Mouse (Mus musculus): ENCODE data around the gene Cd164l2. TPM values are rescaled to one million over a fixed set of nuclear protein-coding genes. Genes with fewer than 3 reads are reported as not detected.

The Cd164l2 gene
- total RNA-seq, 2 experiments from 2014 or later: 1.3 to 1.5 TPM

DNA sequence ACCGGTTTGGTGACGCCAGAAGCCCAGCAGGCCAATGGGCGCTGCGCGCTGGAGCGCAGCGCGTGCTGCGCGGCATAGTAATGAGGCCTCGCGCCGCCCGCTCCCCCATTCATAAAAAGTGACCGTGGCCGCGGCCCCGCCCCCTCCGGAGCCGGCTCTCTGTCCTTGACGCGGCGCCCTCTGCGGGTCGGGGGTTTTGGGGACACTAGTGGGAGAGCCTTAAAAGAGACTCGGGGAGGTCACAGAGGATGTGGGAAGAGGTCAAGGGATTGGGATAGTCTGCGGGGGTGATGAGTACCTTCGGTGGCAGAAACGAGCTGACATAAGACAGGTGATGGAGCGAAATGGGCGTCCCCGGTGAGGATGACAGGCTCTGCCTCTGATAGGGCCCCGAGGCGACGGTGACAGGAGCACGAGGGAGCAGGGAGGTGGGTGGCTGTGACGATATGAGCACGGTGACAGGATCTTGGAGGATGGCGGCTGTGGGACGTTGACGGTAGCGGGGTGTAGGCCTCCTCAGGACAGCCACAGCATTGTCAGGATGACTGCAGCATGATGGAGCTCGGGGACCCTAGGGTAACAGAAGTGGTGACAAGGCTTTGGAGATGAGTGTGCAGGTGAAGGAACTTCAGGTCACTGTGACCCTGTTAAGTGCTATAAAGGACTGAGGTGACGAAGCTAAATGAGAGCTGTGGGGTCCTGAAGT is 784 bp downstream of the Cd164l2 start:
- DNase-seq (ENCODE audit: extremely low spot score in 1 of 2, low spot score in 2 of 2): peak; percentile 55 to 89
- intact Hi-C loops (cut with DNase I): loop anchor here (5.0 to 10.0 kb wide), 3 partner anchors 85 to 268 kb away; partner anchors contain the start of gene Ahdc1

GRCm38 (mm10) chr4:133213268-133213590 is 1.3 kb downstream of the Cd164l2 start:
- DNase-seq (ENCODE audit: extremely low spot score in 1 of 2, low spot score in 2 of 2): no peak
- intact Hi-C loops (cut with DNase I): loop anchor here (5.0 to 10.0 kb wide), 3 partner anchors 84 to 268 kb away; partner anchors contain the start of gene Ahdc1

DNA sequence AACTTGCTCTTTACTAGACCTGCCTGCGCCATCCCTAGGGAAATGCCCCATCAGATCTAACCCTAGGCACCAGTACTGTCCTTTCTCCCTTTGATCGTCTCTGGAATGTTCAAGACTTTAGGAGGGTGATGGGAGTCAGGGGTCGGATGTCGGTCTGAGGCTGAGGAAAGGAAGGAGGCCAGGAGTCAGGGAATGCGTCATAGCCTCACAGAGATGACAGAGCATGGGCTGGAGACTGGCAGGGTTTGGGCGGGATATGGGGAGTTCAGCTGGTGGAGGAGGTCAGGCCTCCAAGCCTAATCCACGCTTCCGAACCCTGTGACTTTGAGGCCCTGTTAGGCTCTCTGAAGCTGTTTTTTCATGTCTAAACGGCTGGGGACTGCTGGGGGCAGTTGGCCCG is 1.7 kb downstream of the Cd164l2 start:
- no peak for DNase-seq (ENCODE audit: extremely low spot score in 1 of 2, low spot score in 2 of 2)
- intact Hi-C loops (cut with DNase I): loop anchor here (5.0 to 10.0 kb wide), 3 partner anchors 84 to 269 kb away; partner anchors contain the start of gene Ahdc1

DNA sequence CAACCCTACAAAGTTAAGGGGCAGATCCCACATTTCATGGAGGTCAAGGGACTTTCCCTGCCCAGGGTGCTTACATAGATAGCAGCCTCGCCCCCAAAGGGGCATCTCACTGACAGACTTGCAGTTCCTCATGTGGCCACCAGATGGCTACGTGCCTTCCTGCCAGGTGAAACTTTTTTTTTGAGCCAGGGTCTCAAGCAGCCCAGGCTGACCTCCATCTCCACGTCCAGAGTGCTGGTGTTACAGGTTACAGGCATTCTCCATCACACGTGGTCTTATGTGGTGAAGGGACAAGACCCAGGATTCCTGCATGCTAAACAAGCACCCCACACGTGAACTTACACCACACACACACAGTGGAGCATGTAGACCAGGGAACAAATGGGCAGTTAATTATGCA is 5.7 kb downstream of the Cd164l2 start:
- intact Hi-C loops (cut with DNase I): loop anchor here (10.0 kb wide), 1 partner anchor 273 kb away; no protein-coding TSS in a partner anchor
- peak in 1 of 2 experiments; percentile 67 for DNase-seq (ENCODE audit: extremely low spot score in 1 of 2, low spot score in 2 of 2)

DNA sequence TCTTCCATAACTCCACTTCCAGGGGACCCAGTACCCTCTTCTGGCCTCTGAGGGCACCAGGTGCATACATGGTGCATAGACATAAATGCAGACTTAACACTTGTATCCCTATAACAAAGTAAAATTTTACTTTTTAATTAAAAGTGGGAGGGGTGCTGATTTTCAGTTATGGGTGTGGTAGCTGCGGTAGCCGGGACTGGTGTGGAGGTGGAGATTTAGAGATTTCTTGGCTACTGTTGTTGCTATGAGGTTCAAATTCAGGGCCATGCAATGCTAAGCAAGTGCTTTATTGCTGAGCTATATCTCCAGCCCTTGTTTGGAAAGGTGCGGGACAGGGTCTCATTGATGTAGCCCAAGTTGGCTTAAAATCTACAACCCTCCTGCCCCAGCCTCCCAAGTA is 6.8 kb downstream of the Cd164l2 start:
- DNase-seq (ENCODE audit: extremely low spot score in 1 of 2, low spot score in 2 of 2): no peak
- intact Hi-C loops (cut with DNase I): loop anchor here (10.0 kb wide), 1 partner anchor 274 kb away; no protein-coding TSS in a partner anchor

- DNase-seq (ENCODE audit: extremely low spot score in 1 of 2, low spot score in 2 of 2): no peak
- intact Hi-C loops (cut with DNase I): no loop called here
These were observed 8.7 kb downstream of the Cd164l2 start for GRCm38 (mm10) chr4:133220656-133221055.

- intact Hi-C loops (cut with DNase I): no loop called here
- no peak for DNase-seq (ENCODE audit: extremely low spot score in 1 of 2, low spot score in 2 of 2)
These were observed 9.8 kb downstream of the Cd164l2 start for GRCm38 (mm10) chr4:133221701-133222100.

GRCm38 (mm10) chr4:133223875-133224274 is 11.9 kb downstream of the Cd164l2 start:
- no peak for DNase-seq (ENCODE audit: extremely low spot score in 1 of 2, low spot score in 2 of 2)
- intact Hi-C loops (cut with DNase I): no loop called here

GRCm38 (mm10) chr4:133226073-133226472 is 14.1 kb downstream of the Cd164l2 start:
- intact Hi-C loops (cut with DNase I): no loop called here
- no peak for DNase-seq (ENCODE audit: extremely low spot score in 1 of 2, low spot score in 2 of 2)

DNA sequence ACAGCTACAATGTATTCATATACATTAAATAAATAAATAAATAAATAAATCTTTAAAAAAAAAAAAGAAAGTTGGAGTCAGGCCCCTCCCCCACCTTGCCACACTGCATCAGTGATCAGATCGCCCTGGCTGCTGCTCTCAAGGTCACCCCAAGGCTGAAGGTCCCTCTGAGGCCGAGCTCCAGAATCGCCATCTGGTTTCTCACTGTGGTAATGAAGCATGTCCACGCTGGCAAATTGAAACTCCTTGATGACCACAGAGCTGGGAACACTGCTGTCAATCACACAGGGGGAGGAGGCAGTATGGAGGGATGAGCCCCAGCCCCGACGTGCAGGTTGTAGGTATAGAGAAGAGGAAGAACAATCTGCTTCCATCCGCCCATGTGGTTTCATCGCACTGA is 15.7 kb downstream of the Cd164l2 start:
- DNase-seq (ENCODE audit: extremely low spot score in 1 of 2, low spot score in 2 of 2): no peak
- intact Hi-C loops (cut with DNase I): no loop called here

GRCm38 (mm10) chr4:133229582-133229981 is 17.7 kb downstream of the Cd164l2 start:
- intact Hi-C loops (cut with DNase I): no loop called here

DNA sequence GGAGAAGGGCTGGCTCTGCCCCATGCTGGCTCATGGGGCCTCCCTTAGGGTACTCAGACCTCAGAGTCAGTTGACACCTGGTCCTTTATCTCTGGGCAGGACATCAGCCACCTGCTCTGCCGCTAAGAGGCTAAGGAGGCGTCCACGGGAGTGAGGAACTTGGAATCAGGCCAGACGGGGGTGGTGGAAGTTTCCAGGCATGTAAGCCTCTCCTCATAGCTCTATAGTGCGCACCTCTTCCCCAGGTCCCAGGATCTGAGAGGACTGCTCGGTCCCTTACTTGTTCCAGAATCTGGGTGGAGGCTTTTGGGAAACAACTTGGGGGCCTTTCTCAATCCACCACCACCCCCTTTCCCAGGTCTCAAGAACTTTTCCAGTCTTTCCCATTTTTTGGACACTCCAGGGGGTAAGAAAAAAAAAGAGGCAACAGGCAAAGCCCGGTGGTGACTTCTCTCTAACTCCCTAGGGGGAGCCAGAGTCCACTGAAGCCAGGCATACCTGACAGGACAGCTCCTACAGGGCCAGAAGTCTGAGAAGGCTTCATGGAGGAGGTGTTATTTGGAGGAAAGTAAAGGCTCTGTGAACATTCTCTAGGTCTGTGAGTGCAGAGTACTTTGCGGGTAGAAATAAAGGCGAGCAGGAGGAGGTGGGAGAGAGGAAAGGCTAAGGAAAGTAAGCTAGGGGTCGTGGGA is 21.5 kb downstream of the Cd164l2 start:
- intact Hi-C loops (cut with DNase I): no loop called here

More at GRCm38 (mm10) chr4:133229582-133229981, 17.7 kb downstream of the Cd164l2 start:
- DNase-seq (ENCODE audit: extremely low spot score in 1 of 2, low spot score in 2 of 2): no peak

GRCm38 (mm10) chr4:133234771-133235170 is 22.8 kb downstream of the Cd164l2 start:
- intact Hi-C loops (cut with DNase I): no loop called here
- DNase-seq (ENCODE audit: extremely low spot score in 1 of 2, low spot score in 2 of 2): no peak

More for the DNA sequence above, 21.5 kb downstream of the Cd164l2 start:
- DNase-seq (ENCODE audit: extremely low spot score in 1 of 2, low spot score in 2 of 2): no peak

- intact Hi-C loops (cut with DNase I): no loop called here
- no peak for DNase-seq (ENCODE audit: extremely low spot score in 1 of 2, low spot score in 2 of 2)
These were observed 23.5 kb downstream of the Cd164l2 start for GRCm38 (mm10) chr4:133235415-133235814.

DNA sequence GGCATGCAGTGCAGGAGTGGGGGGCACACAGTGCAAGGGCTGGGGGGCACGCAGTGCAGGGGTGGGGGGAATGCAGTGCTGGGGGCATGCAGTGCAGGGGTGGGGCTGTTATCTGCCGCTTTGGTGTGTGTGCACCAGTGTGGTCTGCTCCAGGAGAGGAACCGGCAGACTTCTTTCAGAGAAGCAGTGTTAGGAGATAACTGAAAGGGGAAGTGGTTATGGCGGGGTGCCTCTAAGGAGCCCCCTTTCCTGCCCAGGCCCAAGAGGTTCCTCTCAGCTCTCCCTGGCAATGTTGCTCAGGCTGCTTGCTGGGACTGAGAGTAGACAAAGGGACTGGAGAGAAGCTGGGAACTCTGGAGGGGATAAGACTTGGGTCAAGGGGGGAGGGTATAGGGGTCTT is 26.0 kb downstream of the Cd164l2 start:
- DNase-seq (ENCODE audit: extremely low spot score in 1 of 2, low spot score in 2 of 2): no peak
- intact Hi-C loops (cut with DNase I): no loop called here

GRCm38 (mm10) chr4:133240490-133240921 is 28.6 kb downstream of the Cd164l2 start, which contains the start of gene Map3k6:
TSS of gene Map3k6 (plus strand) at chr4:133240818.
- peak in 1 of 2 experiments; percentile 82 for DNase-seq (ENCODE audit: extremely low spot score in 1 of 2, low spot score in 2 of 2)
- intact Hi-C loops (cut with DNase I): no loop called here

DNA sequence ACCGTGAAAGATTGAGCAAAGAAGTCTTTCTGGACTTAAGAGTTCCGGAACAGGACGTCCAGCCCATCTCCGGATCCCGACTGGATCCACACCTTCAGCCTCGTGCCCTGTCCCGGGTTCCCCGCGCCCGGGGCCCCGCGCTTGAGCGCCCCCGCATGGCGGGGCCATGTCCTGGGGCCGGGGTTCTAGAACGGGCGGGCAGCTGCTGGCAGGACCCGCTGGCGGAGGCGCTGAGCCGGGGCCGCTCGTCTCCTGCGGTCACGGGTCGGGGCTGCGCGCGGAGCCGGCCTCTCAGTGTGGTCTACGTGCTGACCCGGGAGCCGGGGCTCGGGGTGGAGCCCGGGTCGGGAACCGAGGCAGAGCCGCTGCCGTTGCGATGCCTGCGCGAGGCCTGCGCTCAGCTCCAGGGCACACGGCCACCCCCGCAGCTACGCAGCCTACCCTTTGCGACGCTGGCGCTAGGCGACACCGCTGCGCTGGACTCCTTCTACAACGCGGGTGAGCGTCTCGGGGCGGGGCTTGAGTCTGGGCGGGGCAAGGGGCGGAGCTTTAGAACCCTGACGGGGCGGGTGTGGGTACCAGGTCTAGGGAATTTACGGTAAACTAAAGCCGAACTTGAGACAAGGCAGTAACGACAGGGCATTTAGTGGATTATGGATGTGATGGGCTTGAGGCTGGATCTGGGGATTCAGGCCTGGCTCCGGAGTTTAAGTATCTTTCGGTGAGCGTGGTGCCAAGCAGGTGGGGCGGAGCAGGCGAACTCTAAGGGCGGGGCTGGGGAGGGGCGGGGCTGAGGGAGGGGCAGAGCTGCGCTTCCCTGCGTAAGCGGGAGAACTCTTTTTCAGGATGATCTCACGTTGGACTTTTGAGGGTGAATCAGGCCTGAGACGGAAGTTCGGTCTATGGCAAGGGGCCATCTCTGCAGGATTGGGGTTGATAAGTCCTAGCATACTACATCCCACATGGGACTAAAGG is 29.3 kb downstream of the Cd164l2 start:
- intact Hi-C loops (cut with DNase I): no loop called here
- DNase-seq (ENCODE audit: extremely low spot score in 1 of 2, low spot score in 2 of 2): peak; percentile 70 to 91

DNA sequence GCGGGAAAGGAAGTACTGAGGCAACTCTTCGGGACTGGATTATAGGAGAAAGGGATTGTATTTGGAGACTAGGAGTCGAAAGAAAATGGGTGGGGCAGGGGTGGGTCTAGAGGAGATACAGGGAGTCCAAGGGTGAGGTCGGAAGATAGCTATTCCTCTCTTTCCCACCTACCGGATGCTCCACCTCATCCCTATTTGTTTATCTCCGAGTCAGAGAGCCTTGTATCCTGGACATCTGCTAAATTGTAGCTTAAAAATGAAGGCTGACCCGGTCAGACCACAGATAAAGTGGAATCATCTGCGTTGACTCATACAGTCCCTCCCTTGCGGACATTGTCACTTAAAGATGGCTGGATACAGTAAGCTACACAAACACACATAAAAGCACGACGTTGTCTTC is 30.0 kb downstream of the Cd164l2 start:
- intact Hi-C loops (cut with DNase I): no loop called here
- no peak for DNase-seq (ENCODE audit: extremely low spot score in 1 of 2, low spot score in 2 of 2)

DNA sequence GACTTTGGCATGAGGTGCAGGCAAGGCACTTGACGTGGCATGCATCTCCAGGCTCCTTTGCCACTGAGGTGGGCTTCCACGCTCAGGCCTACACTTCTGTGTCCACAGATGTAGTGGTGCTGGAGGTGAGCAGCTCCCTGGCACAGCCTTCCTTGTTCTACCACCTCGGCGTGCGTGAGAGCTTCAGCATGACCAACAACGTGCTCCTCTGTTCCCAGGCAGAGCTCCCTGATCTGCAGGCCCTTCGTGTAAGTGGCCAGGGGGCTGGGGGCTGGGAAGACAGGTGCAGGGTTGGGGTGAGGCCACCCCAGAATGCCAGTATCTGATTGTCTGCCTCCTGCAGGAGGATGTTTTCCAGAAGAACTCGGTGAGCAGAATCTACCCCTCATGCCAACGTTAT is 30.8 kb downstream of the Cd164l2 start:
- intact Hi-C loops (cut with DNase I): no loop called here

More for the DNA sequence above, 30.8 kb downstream of the Cd164l2 start:
- no peak for DNase-seq (ENCODE audit: extremely low spot score in 1 of 2, low spot score in 2 of 2)

Measured in left cerebral cortex, postnatal 10 days (tissue).